Mouse (Mus musculus) frontal cortex, postnatal 25 days (tissue): ENCODE measurements around the gene Coq10a.
"Not testable (repeated sequence)": the region's sequence is repeated elsewhere in the genome, so short reads cannot be mapped to it uniquely, and the experiment has no call there.

ENCODE experiments used
- DNase-seq, 2 experiments: peaks; one replicate each; pipeline ENCODE4 v3.0.0; 2022; ENCODE audit warnings: low spot score in 2 of 2

Gene Coq10a

DNA sequence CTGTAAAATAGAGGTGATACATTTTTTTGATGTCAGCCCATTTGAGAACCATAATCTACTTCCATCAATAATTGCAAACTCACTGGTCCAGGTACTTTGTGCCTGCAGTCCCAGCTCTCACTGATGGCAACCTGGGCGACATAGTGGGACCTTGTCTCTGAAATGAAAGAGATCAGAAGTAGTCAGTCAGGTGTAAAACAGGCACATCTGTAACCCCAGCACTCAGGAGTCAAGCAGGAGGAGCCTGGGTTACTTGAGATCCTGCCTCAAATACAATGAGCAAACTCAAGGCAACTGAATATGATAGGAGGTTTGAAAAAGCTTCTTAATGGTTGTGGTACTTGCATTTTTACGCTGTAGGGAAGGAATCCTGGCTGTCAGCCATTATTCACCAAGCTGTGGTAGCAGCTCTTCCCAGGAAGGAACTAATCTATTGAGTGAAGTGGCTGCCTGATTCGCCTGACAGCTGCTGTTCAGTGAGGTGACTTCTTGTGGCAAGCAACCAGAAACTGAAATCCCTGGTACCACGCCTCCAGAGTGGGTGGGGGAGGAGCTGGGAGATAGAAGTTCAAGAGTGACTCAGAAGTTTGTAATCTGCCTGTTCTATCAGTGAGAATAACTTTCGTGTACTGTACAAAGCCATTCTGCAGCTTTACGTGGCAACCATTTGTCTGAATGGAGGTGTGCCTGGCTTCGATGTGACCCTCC lies 24.1 kb downstream of the Coq10a start:
- peak in 1 of 2 experiments; percentile 25 for DNase-seq

- DNase-seq = no peak
These were observed 25.4 kb downstream of the Coq10a start for GRCm38 (mm10) chr10:128343436-128343835.

- DNase-seq = no peak
These were observed 28.5 kb downstream of the Coq10a start for GRCm38 (mm10) chr10:128340257-128340656.

- DNase-seq = no peak
These were observed 29.8 kb downstream of the Coq10a start for GRCm38 (mm10) chr10:128338948-128339347.

DNA sequence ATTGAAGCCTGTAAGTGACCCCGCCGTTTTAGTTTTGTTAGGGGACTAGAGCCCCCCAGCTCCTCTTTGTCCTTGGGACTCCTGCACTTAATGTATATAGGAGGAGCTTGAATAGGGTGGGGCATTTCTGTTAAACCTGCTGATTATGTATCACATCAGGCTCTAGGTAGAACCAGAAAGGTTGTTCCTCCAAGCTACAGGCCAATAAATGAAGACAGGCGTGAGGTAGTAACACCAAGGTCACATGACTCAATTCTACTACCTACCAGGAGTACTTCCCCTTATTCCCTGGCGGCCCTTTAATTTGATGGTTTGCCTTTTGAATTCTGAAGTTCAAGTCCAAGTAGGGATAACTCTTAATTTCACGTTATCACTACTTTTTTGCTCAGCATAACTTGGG lies 30.4 kb downstream of the Coq10a start:
- no peak for DNase-seq

DNA sequence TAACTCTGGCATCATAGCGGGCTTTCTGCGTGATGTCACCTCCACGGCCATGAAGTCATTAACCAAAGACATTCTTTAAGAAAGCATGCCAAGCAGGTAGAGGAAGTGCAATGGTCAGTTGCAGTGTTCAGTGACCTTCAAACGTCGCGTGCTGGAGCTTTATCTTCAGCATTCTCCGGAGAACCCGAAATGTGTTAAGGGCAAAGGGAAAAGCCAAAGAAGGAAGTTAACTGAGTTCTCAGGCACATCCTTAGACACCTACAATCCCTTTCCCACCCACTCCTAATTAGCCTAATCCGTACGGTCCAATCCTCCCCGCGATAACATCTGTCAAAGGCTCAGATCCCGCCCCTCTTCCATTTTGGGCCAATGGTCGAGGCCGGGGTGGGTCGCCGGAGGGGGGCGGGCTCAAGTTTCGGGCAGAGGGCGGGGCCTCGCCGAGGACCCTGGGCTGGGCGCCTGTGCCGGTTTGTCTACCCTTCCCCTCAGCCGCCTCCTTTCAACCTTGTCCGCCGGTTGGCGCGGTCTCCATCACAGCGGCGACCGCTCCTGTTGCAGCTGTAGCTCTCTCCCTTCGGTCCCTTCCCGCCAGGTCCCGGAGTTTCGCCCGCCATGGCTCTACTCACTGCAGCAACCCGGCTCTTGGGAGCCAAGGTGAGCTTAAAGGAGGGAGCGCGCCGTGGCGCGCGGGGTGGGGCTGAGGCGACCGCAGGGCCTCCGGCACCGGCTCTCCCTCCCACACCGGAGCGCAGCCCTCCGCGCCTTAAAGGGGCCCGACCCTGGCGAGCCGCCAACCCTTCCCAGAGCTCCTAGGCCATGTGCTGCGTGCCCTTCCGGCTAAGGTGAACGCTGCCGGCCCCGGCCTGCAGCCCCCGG lies 31.3 kb downstream of the Coq10a start, which contains the start of gene Cs:
Cs (plus strand) TSS at position 429 of the 876 bp plus-strand sequence.
- DNase-seq = peak; percentile 84 to 92

DNA sequence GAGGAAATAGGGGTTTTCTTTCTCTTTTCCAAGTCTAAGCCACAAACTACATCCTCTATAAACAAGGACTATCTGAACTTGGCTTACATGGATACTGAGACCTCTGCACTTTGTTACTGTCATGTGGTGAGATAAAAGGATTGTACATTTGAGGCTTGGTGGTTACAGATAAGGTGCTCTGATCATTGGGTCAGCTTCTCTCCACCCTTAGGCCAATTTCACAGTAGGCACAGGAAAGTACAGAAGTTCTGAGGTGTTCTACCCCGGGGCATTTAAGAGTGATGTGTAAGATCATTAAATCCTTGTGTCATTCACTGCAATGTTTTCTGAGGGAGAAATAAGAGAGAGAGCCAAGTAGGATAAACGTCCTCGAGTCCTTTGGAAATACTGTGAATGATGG lies 32.2 kb downstream of the Coq10a start:
- DNase-seq = no peak

GRCm38 (mm10) chr10:128336195-128336594 lies 32.6 kb downstream of the Coq10a start:
- DNase-seq = no peak

GRCm38 (mm10) chr10:128335582-128335981 lies 33.2 kb downstream of the Coq10a start:
- DNase-seq = peak; percentile 57 to 61

GRCm38 (mm10) chr10:128332358-128333249 lies 36.2 kb downstream of the Coq10a start:
- DNase-seq = not testable (repeated sequence)

GRCm38 (mm10) chr10:128327610-128328009 lies 41.2 kb downstream of the Coq10a start:
- no peak for DNase-seq

DNA sequence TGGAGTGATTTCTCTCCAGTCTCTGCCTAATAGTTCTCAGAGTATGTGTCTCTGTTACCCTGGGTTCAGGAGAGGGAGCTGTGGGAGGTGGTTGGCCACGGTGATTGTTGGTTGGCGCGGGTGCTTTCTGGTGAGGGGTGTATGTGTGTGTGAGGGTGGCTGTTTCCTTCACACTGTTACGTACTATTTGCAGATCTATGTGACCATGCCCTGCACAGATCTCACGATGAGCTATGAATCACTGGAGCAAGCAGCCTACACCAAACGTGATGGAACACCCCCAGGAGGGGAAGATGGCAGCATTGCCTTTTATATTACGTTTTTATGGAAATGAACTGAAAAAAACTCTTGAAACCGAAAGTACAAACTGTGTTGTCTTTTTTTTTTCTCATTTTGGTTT lies 42.0 kb downstream of the Coq10a start:
- DNase-seq = no peak

DNA sequence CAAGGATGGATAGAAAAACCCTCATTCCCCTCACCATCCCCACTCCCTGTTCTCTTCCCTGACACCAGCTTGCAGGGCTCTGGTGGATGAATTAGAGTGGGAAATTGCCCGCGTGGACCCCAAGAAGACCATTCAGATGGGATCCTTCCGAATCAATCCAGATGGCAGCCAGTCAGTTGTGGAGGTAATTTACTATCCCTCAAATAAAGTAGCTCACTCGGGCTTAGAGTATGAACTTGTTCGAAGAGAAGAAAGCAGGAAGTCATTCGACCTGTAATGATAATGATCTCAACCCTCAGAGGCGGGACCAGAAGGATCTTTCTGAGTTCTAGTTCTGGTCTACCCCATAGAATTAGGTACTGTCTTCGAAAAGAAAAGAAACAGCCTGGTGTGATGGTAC lies 45.3 kb downstream of the Coq10a start:
- no peak for DNase-seq

GRCm38 (mm10) chr10:128322141-128323108 lies 46.4 kb downstream of the Coq10a start, which contains the start of gene Cnpy2:
Gene Cnpy2 (plus strand): TSS chr10:128322459.
- DNase-seq = peak; percentile 76

- DNase-seq = no peak
These were observed 47.2 kb downstream of the Coq10a start for GRCm38 (mm10) chr10:128321641-128322040.

GRCm38 (mm10) chr10:128315578-128315977 lies 53.2 kb downstream of the Coq10a start:
- DNase-seq = no peak
